Mouse (Mus musculus) embryonic facial prominence, embryonic 15.5 days (tissue): ENCODE data around the gene Stk31. TPM values are rescaled to one million over a fixed set of nuclear protein-coding genes. Genes with fewer than 3 reads are reported as not detected.
A peak's percentile ranks its signal among the peaks of the same experiment; 100 is the strongest.

Experiments
- ATAC-seq: fragments of 200-750 bp; cut with Nextera tagmentation; 2 replicates; pipeline ENCODE4 v1.8.0; 2017; ENCODE audit warnings: low read depth, moderate TSS enrichment; ENCODE audit not compliant: insufficient number of reproducible peaks, low FRiP score, low TSS enrichment
- H3K27ac ChIP-seq: fragments of 300-500 bp; sonication (generic); replicated peaks from 2 replicates; pipeline ENCODE4 v1.5.1; 2015; ENCODE audit warnings: mild to moderate bottlenecking, inconsistent platforms
- H3K27me3 ChIP-seq: fragments of 300-500 bp; sonication (generic); 2 replicates; pipeline ENCODE4 v1.6.1; 2015; ENCODE audit warnings: inconsistent platforms
- H3K36me3 ChIP-seq: fragments of 300-500 bp; sonication (generic); 2 replicates; pipeline ENCODE4 v1.6.1; 2015; ENCODE audit warnings: mild to moderate bottlenecking, inconsistent platforms
- H3K4me1 ChIP-seq: fragments of 300-500 bp; sonication (generic); 2 replicates; pipeline ENCODE4 v1.6.1; 2015; ENCODE audit warnings: inconsistent platforms
- H3K4me2 ChIP-seq: fragments of 300-500 bp; sonication (generic); replicated peaks from 2 replicates; pipeline ENCODE4 v1.6.1; 2015; ENCODE audit warnings: mild to moderate bottlenecking, inconsistent platforms
- H3K4me3 ChIP-seq: fragments of 300-500 bp; sonication (generic); replicated peaks from 2 replicates; pipeline ENCODE4 v1.5.1; 2015; ENCODE audit warnings: mild to moderate bottlenecking, inconsistent platforms
- H3K9ac ChIP-seq: fragments of 300-500 bp; sonication (generic); 2 replicates; pipeline ENCODE4 v1.6.1; 2015; ENCODE audit warnings: inconsistent platforms
- H3K9me3 ChIP-seq: fragments of 300-500 bp; sonication (generic); replicated peaks from 2 replicates; pipeline ENCODE4 v1.6.1; 2016; ENCODE audit warnings: inconsistent platforms
- WGBS: fragments of 180-500 bp; shearing (Covaris S2); methylation state at CpG from one replicate; pipeline ENCODE4 v1.1.7; 2015; 5-methylcytosine and 5-hydroxymethylcytosine counted together
- polyA plus RNA-seq: library from polyadenylated mRNA; unstranded; fragments of >200 nt; fragmentation: Nextera tagmentation; extraction: Ambion mirVana; gene quantifications from 2 replicates; pipeline ENCODE4 v1.2.1, GENCODE M21; 2015

The Stk31 gene
- 0.09 TPM in 1 of 2 replicates, not detected in the other for polyA plus RNA-seq

DNA sequence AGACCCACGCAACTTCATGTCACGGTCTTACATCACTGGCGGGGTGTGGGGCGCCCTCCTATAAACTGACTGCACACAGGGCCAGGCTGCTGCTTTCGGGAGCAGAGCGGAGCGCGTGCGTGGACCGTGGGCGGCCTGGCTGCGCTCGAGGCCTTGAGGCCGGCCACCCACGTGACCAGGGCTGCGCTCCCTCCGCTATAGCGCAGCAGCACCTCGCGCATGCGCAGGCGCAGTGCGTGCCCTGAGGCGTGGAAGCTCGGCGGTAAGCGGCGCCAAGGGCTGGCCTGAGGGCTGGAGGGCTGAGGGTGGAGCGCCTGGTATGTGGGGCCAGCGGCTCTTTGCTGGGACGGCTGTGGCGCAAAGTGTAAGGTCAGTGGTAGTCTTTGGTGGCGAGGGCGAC is at the start of gene Stk31:
Gene Stk31 (plus strand): TSS at position 289 of the 400 bp plus-strand sequence.
- Histone ChIP-seq H3K9ac (no peak within 1 kb of the TSS), H3K9me3 (no peaks in the 10 kb centered on the region), H3K4me3 (no peak within 1 kb of the TSS), H3K4me1 (no peaks in the 10 kb centered on the region), H3K36me3 (no peaks in the 10 kb centered on the region), H3K27me3 (no peaks in the 10 kb centered on the region), H3K27ac (no peak within 1 kb of the TSS), H3K4me2 (no peak within 1 kb of the TSS)
- 87% methylated on average over 34 of the region's 34 CpGs for WGBS
- no peak for ATAC-seq

- no peak overlapping the region for H3K4me3 ChIP-seq
- no peak overlapping the region for H3K9ac ChIP-seq
- WGBS = 87% methylated on average over 7 of the region's 7 CpGs
- no peaks in the 10 kb centered on the region for H3K9me3 ChIP-seq
- H3K4me1 ChIP-seq = no peaks in the 10 kb centered on the region
- H3K27ac ChIP-seq = no peak overlapping the region
- no peaks in the 10 kb centered on the region for H3K36me3 ChIP-seq
- no peak for ATAC-seq
- no peak overlapping the region for H3K4me2 ChIP-seq
- no peaks in the 10 kb centered on the region for H3K27me3 ChIP-seq
These were observed 45.6 kb upstream of the Stk31 start for GRCm38 (mm10) chr6:49349826-49350225.

GRCm38 (mm10) chr6:49354613-49355012 is 40.8 kb upstream of the Stk31 start:
- no peak for ATAC-seq
- no peak overlapping the region for H3K4me2 ChIP-seq
- WGBS = 84% methylated on average over 3 of the region's 3 CpGs

DNA sequence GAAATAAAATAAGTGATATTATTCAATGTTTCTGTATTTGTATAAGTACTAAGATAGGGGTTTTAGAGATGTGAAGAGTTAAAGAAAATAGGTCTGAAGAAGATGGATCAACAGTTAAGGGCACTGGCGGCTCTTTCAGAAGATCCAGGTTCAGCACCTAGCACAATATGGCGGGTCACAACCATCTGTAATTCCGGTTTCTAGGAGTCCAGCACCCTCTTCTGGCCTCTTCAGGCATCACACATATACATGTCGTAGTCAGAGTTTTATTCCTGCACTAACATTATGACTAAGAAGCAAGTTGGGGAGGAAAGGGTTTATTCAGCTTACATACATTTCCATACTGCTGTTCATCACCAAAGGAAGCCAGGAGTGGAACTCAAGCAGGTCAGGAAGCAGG is 40.2 kb upstream of the Stk31 start:
- H3K27me3 ChIP-seq = no peaks in the 10 kb centered on the region
- WGBS = 72% methylated on average over 4 of the region's 4 CpGs
- H3K4me3 ChIP-seq = no peak overlapping the region
- no peaks in the 10 kb centered on the region for H3K9me3 ChIP-seq
- no peak overlapping the region for H3K27ac ChIP-seq
- no peaks in the 10 kb centered on the region for H3K36me3 ChIP-seq
- no peak for ATAC-seq
- no peak overlapping the region for H3K4me2 ChIP-seq
- H3K9ac ChIP-seq = no peak overlapping the region
- H3K4me1 ChIP-seq = no peaks in the 10 kb centered on the region

More at GRCm38 (mm10) chr6:49354613-49355012, 40.8 kb upstream of the Stk31 start:
- Histone ChIP-seq H3K4me1 (no peaks in the 10 kb centered on the region), H3K27me3 (no peaks in the 10 kb centered on the region), H3K9me3 (no peaks in the 10 kb centered on the region), H3K9ac (no peak overlapping the region), H3K4me3 (no peak overlapping the region), H3K36me3 (no peaks in the 10 kb centered on the region), H3K27ac (no peak overlapping the region)

GRCm38 (mm10) chr6:49360420-49360819 is 35.0 kb upstream of the Stk31 start:
- Histone ChIP-seq H3K4me3 (no peak overlapping the region), H3K27me3 (no peaks in the 10 kb centered on the region), H3K9ac (no peak overlapping the region), H3K4me1 (no peaks in the 10 kb centered on the region), H3K4me2 (no peak overlapping the region), H3K27ac (no peak overlapping the region), H3K36me3 (no peaks in the 10 kb centered on the region), H3K9me3 (no peaks in the 10 kb centered on the region)
- no peak for ATAC-seq

DNA sequence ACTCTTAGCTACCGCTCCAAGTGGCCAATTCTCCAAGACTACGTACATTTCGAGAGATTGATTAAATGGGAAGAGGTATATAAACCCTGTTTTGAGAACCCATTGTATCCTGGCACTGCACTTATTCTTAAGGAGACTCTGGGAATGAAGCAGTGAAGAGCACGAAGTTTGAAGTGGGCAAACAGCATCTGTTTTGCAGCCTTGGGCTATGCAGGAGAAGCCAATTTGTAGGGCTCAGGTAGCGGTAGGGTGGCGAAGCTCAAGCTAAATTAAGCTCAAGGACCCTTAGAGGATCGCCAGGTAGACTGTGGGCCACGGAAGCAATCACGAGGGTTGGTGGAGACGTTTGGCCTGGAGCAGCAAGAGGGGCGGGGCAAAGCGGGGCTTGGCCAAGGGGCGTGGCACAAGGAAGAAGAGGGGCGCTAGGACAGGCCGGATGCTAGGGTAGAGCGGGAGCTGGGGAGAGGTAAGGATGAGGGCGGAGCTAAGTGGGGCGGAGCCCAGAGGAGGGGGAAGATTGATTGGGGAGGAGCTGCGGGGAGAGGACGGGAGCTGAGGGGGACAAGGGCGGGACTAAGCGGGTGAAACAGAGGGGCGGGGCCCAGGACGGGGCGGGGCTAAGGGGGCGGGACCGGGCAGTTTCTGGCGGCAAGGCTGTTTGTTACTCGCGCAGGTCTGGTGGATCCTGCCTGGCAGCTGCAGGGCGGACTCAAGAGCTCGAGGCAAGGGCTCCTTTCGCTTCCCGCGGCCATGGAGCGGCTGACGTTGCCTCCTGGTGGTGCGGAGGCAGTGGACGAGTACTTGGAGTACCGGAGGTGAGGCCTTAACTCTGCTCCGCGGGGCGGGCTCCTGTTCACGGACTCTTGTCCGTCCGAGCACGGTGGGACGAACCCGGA is 28.0 kb upstream of the Stk31 start, which contains the start of gene Fam221a:
Gene Fam221a (plus strand): TSS at position 581 of the 896 bp plus-strand sequence.
- ATAC-seq = peak; percentile 98
- Histone ChIP-seq H3K4me3 (peak within 1 kb of the TSS; percentile 64), H3K27me3 (no peaks in the 10 kb centered on the region), H3K4me2 (peak within 1 kb of the TSS; percentile 88), H3K36me3 (no peaks in the 10 kb centered on the region), H3K9me3 (no peaks in the 10 kb centered on the region), H3K9ac (peak within 1 kb of the TSS; percentile 57), H3K4me1 (peaks cover 11% of the 10 kb centered on the region), H3K27ac (peak within 1 kb of the TSS; percentile 90)
- 3% methylated on average over 49 of the region's 49 CpGs for WGBS

- peak overlapping the region; percentile 88 for H3K4me2 ChIP-seq
- H3K4me3 ChIP-seq = peak overlapping the region; percentile 64
- WGBS = 21% methylated on average over 3 of the region's 3 CpGs
- H3K36me3 ChIP-seq = no peaks in the 10 kb centered on the region
- ATAC-seq = no peak
- H3K9me3 ChIP-seq = no peaks in the 10 kb centered on the region
- no peaks in the 10 kb centered on the region for H3K27me3 ChIP-seq
- peak overlapping the region; percentile 13; the same call in 1 of the 2 replicates for H3K9ac ChIP-seq
- peak overlapping the region; percentile 90; the same call in 1 of the 2 replicates for H3K27ac ChIP-seq
- H3K4me1 ChIP-seq = peaks cover 11% of the 10 kb centered on the region
These were observed 27.2 kb upstream of the Stk31 start for GRCm38 (mm10) chr6:49368212-49368611.

GRCm38 (mm10) chr6:49372705-49373104 is 22.7 kb upstream of the Stk31 start:
- ATAC-seq = no peak
- no peaks in the 10 kb centered on the region for H3K36me3 ChIP-seq
- no peaks in the 10 kb centered on the region for H3K9me3 ChIP-seq
- H3K4me2 ChIP-seq = no peak overlapping the region
- WGBS = 79% methylated on average over 4 of the region's 4 CpGs
- no peaks in the 10 kb centered on the region for H3K27me3 ChIP-seq
- no peak overlapping the region for H3K4me3 ChIP-seq
- no peak overlapping the region for H3K9ac ChIP-seq
- no peak overlapping the region for H3K27ac ChIP-seq
- peaks cover 7% of the 10 kb centered on the region for H3K4me1 ChIP-seq

- Histone ChIP-seq H3K27me3 (no peaks in the 10 kb centered on the region), H3K4me2 (no peak overlapping the region), H3K27ac (no peak overlapping the region), H3K9ac (no peak overlapping the region), H3K4me3 (no peak overlapping the region), H3K36me3 (no peaks in the 10 kb centered on the region), H3K9me3 (no peaks in the 10 kb centered on the region), H3K4me1 (no peaks in the 10 kb centered on the region)
- 72% methylated on average over 2 of the region's 2 CpGs for WGBS
- no peak for ATAC-seq
These were observed 21.5 kb upstream of the Stk31 start for GRCm38 (mm10) chr6:49373943-49374342.

GRCm38 (mm10) chr6:49378328-49378727 is 17.1 kb upstream of the Stk31 start:
- Histone ChIP-seq H3K36me3 (peaks cover 12% of the 10 kb centered on the region; the same call in 1 of the 2 replicates), H3K27ac (no peak overlapping the region; the same call in 1 of the 2 replicates), H3K27me3 (no peaks in the 10 kb centered on the region), H3K9me3 (no peaks in the 10 kb centered on the region), H3K9ac (no peak overlapping the region), H3K4me1 (no peaks in the 10 kb centered on the region), H3K4me2 (no peak overlapping the region), H3K4me3 (no peak overlapping the region)
- no peak for ATAC-seq
- 57% methylated on average over 12 of the region's 12 CpGs for WGBS

- H3K4me2 ChIP-seq = no peak overlapping the region
- H3K4me3 ChIP-seq = no peak overlapping the region
- H3K9me3 ChIP-seq = no peaks in the 10 kb centered on the region
- H3K27me3 ChIP-seq = no peaks in the 10 kb centered on the region
- no peak for ATAC-seq
- H3K4me1 ChIP-seq = no peaks in the 10 kb centered on the region
- no peak overlapping the region for H3K27ac ChIP-seq
- 51% methylated on average over 1 of the region's 1 CpGs for WGBS
- H3K9ac ChIP-seq = no peak overlapping the region
- no peaks in the 10 kb centered on the region for H3K36me3 ChIP-seq
These were observed 1.1 kb upstream of the Stk31 start for GRCm38 (mm10) chr6:49394276-49394675.
